Mouse (Mus musculus): ENCODE data around the gene Fgf12.

DNA sequence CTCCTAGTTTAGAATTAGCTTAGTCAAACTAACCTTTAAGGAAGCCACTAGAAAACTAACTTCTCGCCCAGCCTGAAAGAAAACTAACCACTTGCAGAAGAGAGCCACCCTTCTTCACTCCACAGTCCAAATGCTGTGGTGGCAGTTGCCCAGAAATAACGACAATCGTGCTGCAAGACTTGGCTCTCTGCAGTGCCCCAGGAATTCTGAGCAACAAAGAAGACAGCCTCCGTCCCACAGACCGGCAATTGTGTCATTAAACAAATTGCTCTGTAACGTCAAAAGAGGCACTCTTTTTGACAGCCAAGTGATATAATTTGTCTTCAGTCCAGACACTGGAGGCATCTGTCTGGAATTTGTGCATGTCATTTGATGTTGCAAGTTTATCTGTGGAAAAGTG, 261.2 kb downstream of the Fgf12 start:
- TF ChIP-seq CTCF (IDR thresholded peaks at IDR 0.05; ENCODE audit: insufficient read depth, low read depth, low read length) = no peak
- TF ChIP-seq POLR2A (IDR thresholded peaks at IDR 0.05; ENCODE audit: insufficient read depth, low read depth, low read length) = no peak
